Mouse (Mus musculus) heart, adult 11 months (tissue): ENCODE measurements around the gene Mtss1l.

Experiments
- DNase-seq: peaks from one replicate; pipeline ENCODE4 v3.0.0; 2022

Mtss1l gene

DNA sequence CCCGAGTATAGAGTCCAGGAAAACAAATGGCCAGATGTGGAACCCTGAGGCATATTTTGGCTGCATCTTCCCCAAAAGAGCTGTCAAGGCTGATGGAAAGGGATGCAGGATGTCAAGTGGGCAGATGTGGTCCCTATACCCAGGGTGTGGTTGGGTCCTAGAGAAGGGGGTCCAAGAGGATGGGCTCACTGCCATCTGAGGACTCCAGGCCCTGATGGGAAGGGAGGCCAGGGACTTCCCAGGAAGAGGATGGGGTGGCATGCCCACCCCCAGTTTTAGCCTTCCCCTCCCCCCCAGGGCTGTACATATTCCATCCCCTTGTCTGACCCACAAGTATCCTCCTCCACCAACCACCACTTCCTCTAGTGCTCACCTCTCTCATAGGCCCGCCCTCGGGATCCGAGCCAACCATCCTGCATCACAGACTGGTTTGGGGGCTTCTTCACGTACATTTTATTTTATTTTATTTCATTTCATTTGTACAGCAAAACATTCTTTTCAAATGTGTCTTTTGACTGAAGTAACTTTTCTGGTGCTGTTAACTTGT is 19.4 kb downstream of the Mtss1l start:
- DNase-seq: peak; percentile 86

DNA sequence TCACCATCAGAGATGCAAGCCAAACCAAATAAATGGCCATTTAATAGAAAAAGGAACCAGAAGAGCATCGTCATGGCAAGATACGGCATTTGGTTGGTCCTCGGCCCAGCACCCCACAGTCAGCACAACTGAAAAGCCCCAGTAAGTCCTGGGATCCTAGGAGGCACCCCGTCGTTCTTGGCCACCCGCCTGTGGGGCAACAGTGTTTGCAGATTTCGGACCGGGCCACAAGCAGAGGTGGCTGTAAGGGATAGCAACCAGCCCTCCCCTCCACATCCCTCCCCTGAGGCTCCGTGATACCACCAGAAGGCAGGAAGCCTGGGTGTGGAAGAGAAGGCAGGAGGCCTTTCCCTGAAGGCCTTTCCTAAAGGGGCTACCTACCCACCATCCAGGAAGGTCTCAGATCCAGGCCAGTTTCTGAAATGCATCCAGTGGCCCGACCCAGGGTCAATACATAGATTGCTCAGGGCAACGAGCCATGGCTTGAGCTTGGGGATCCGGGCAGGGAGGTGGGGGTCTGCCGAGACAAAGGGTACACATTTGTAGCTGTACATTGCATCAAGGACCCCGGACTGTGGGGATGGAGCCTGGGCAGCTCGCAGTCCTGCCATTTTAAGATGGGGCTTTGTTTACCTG is 20.7 kb downstream of the Mtss1l start:
- DNase-seq: peak; percentile 90

DNA sequence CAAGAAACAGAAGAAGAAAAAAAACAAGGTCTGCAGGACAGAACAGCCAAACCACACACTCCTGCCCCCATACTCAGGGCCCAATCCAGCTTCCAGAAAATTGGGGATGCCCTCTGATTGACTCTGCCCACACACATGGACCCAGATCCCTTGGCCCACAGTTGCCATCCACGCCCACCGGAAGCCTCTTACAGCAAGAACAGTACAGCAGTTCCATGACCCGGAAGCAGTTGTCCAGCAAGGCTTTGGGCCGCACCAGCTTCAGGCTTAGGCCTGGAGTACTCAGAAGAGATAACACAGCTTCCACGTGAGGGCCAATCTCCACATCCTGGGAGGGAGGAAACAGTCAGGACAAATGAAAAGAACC is 21.2 kb downstream of the Mtss1l start:
- DNase-seq: peak; percentile 82

DNA sequence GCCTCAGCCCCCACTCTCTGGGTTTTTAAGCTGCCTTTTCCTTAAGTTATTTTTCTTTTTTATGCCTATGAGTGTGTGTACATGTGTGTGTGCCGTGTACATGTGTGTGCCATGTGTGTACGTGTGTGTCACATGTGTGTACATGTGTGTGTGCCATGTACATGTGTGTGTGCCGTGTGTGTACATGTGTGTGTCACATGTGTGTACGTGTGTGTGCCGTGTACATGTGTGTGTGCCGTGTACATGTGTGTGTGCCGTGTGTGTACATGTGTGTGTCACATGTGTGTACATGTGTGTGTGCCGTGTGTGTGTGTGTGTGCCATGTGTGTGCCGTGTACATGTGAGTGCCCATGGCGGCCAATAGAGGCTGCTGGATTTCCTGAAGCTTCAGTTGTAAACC is 23.9 kb downstream of the Mtss1l start:
- DNase-seq: no peak

DNA sequence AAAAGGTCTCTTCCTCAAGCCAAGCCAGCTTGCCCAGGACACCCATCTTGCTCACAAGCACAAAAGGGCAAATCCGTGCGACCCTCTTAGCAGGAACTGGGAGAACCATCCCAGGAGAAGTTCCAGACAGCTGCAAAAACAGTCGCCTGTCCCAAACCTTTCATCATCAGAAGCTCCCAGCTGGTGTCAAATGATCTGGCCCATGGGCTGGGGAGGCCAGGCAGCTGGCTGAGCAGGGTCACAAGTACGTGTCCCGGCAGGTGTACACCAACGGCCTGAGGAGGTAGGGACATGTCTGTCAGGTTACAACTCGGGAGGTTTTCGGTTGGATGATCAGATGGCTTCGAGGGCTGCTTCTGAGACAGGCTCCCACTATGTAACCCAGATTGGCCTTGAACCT is 25.4 kb downstream of the Mtss1l start:
- peak; percentile 86 for DNase-seq

DNA sequence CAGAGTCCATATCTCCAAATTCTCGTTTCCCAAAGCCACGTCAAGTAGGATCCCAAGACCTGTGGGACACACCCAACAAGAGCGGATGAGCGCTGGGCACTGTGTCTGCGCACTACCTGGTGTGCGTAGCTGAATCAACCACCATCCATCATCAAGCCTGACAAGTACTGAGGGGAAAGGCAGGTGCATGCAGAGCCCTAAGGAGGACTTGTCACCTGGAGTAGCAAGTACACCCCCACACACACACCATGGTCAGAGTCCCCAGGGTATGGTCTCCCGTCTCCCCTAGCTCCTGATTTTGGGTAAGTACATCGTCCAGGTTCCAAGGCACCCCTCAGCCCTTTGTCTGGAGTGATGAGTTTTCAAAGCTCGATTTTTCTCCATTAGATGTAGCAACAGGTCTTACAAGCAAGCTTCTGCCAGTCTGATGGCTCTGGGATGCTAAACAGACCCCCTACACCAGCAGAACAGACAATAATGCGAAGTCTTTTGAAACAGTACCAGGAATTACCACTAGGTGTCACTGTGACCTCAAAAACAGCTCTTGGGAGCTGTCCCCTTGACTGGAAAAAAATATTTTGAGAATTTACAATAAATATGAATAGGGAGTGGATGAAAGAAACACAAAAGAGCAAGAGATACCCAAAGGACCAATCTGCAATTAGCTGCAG is 28.4 kb downstream of the Mtss1l start:
- peak; percentile 90 for DNase-seq

DNA sequence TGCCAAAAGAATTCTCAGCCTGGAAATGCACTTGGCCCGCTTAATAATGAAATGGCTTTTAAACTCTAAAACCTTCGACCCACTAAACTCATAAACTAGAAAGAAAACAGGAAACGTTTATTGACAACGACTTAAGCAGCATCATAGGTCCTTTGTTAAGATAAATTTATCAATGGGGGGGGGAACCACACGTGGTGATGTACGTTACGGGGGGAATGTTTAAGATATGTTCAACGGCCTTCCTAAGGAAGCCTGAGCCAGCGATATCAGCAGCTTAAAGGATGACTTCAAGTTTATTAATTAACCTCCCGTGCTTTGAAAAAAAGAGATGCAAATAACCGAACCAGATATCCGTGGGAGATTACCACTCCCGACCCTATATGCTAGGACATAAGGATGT is 29.0 kb downstream of the Mtss1l start:
- no peak for DNase-seq

DNA sequence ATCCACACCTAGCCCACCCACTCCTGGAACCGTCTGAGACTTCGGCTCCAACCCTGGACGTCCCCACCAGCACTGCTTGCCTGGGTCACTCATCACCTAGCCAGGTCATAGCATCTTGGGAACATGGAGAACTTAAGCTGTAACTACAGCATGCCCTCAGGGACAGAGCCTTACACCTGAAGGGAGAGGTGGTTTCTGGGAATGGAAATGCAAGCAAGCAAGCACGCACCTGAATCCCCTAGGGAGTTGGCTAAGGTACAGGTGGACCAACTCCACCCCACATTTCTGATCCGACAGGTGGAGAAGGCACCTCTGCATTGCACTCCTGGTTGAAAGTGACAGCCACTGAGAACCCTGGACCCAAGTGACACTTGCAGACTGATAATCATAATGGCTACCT is 30.2 kb downstream of the Mtss1l start:
- peak; percentile 86 for DNase-seq

DNA sequence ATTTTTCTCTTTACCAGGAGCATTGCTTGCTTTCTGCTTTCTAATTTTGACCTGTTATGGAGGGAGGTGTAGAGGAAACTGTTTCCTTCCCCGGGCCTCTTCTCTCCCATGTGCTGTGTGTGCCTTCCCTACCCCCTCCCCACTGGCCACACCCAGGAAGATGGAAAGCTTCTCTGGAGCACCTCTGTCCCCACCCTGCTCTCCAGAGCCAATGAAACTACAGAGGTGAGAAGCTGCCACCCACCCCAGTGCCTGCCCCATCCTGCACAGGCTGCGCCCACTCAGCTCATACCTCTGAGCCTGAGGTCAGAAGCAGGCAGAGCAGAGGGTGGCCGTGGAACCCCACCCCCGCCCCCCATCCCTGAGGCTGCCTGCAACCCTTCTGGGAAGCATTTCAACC is 33.4 kb downstream of the Mtss1l start:
- no peak for DNase-seq

DNA sequence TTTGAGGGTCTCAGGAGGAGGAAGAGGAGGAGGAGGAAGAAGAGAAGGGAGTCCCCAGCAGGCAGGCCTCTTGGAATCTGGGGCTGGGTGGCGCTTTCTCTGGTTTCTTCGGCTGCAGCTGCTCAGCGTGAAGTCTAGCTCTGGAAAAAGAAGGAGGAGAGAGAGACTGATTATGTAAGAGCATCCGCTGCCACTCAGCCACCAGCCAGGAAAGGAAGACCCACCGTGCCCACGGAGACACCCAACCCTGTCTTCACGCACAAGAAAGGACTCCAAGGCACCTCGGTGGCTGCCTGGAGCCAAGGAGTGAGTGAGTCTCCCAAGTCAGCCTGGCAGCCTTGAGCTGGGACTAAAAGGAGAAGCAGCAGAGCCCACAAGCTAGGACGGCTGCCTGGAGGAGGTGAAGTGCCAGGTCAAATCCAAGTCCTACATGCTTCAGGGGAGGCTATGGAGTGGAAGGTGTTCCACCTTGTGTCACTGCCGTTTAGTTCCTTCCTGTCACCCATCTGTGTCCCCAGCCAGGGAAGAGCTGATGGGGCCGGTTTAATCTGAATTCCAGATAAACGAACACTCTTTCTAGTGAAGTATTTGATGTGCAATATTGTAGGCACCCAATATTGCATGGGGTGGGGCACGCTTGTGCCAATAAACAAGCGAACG is 34.4 kb downstream of the Mtss1l start:
- no peak for DNase-seq

DNA sequence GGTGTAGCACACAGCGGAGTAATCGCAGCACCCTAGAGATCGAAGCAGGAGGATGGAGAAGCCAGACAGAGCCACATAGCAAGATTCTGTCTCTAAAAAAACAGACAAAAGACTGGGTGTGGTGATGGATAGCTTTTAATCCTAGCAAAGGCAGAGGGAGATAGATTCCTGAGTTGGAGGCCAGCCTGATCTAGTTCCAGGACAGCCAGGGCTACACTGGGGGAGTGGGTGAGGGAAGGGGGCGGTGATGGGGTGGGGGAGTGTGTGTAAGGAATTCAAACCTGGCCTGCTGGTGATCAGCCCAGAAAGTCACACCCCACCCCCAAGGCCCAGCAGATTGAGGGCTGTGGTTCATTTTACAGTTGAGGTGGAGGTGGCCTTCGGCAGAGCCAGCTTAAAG is 34.9 kb downstream of the Mtss1l start:
- DNase-seq: no peak

DNA sequence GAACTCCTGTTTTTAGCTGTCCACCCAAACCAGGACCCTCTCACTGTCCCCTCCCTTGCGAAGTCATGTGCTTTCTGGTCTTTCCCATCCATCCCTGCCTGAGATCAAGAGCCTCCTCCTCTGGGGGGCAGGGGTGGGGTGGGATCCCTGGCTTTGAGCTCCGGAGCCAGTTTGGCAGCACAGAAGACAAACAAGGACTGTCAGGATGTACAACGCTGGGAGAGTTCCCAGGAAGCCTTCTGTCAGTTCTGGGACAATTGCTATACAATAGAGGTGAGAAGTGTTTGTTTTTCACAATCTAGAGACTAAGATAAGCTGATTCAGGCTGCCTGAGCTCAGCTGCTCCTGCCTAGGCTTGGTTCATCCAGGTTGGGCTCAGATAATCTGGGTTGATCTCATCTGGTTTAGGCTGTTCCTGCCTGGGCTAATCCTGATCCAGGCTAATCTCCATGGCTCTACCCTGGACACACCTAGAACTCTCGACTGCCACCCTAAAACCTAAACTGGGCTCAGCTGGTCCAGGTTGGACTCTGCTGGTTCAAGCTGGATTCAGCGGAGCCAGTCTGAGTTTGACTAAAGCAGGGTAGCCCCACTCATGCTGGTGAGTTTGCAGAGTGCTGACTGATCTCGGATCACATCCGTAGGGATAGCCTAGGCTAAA is 39.1 kb downstream of the Mtss1l start:
- DNase-seq: no peak

DNA sequence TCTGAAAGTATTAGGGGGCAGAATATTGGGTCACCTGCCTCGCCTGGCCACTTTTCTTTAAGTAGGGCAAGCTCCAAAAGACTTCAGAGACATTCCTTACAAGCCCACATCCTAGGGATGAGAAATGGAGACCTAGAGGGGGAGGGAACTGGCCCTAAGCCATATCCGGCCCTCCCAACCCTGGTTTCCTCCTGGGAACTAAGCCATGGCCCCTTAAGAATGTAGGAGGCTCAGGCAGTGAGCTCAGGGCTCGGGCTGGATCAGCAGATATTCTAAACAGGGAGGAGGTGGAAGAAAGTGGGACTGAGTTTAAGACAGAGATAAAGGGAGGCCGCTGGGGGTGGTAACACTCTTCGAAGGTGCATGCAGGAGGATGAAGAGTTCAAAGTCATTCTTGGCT is 39.9 kb downstream of the Mtss1l start:
- peak; percentile 98 for DNase-seq

DNA sequence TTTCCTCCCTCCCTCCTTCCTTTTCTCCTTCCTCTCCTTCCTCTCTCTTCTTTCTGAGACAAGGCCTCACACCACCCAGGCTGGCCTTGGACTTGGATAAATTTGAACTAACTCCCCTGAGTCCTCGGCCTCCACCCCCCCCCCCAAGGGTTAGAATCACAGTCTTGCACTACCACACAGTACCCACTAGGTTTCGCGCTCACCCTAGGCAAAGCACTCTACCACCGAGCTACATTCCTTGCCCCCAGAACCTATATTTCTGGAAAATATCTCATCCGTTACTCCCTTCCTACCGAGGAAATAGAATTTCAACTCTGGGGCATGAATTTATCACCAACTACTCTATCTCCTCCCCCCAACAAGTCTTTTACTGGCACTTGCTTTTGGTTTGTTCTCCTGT is 40.7 kb downstream of the Mtss1l start:
- no peak for DNase-seq

DNA sequence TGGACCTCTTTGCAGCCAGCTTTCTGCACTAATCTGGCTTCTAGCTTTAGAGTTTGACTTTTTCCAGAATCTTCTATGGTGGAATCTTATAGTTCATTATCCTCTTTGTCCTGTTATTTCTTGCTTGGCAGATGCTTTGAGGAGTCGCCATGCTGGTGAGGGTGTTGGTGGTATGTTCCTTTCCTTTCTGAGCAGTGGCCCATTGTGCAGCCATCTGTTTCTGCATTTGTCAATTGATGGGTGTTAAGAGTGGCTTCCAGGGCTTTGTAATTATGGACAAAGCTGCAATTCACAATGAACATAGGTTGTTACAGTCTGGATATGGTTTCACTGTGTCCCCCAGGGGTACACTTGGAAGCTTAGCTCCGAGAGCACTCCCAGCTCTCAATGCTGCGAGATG is 43.4 kb downstream of the Mtss1l start:
- no peak for DNase-seq

DNA sequence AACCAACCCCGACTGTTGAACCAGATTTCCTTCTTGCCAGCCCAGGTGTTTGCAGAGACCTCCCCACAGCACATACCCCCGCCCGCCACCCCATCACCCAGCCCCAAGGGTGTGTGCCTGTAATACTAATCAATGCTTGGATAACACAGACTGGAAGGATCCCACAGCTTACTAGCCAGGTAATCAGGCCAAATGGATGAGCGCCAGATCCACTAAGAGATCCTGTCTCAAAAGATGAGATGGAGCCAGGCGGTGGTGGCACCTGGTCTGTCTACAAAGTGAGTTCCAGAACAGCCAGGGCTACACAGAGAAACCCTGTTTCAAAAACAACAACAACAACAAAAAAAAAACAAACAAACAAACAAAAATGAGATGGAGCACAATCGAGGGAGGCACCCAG is 46.0 kb downstream of the Mtss1l start:
- no peak for DNase-seq

DNA sequence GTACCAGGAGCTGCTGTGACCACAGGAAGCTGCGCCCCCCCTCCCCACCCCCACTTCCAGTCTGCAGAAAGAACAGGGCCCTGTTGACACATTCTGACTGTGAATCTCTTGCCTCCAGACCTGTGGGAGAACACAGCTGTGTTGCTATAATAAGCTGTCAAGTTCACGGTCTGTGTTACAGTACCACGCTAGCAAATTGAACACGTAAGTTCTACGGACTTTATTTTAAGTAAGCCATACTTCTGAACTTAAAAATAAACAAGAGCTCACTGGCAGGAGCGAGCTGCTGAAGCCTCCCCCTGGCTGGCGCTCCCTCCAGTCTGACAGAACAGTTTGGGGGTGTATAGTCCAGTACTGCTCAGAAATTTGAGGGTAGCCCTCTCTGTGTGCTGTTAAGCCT is 51.2 kb downstream of the Mtss1l start:
- no peak for DNase-seq

DNA sequence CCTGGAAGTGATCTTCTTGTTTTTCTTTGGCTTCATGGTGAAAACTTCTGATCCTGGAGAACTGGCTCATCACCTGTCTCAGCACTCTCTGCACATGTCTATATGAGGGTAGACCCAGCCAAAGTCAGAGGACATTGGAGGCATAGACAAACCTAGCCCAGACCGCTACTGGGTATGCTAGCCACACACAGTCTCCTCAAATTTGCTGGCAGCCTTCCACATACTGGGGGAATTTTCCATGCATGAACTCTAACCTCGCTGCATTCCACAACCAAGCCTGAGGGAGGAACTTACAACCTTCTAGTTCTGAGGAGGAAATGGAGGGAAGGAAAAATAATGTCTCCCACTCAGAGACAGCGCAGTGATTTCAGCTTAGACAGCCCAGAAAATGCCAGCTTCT is 52.8 kb downstream of the Mtss1l start:
- DNase-seq: no peak

DNA sequence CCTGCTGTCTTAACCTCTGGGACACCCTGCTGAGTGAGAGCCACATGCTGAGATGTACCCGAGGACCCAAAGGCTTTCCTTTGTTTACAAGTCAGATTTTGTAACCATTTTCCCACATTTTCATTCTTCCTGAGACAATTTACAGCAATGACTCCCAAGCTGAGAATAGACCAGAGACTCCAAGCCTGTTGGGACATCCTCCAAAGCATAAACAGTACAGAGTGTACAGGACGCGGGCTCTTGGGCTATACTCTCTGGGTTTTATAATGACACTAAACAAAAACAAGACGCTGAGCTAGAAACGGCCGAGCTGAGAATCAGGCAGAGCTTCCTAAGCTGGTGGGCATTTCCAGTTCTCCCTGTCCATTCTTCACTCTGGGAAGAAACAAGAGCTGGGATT is 53.4 kb downstream of the Mtss1l start:
- DNase-seq: peak; percentile 94

DNA sequence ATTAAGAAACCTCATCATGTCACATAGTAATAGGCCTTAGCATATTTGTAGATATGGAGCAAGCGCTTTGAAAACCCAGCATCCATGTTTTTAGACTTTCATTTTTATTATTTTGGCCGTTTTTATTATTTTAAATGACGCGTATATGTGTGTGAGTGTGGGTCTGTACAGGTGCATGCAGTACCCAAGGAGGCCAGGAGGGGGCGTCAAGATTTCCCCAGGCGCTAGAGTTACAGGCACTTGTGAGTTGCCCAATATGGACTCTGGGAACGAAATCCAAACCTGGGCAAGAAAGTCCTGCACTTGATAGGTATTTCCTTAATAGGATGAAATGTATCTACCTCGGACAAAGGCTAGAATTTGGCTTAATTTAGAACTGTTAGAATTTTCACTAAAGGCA is 54.0 kb downstream of the Mtss1l start:
- DNase-seq: no peak

DNA sequence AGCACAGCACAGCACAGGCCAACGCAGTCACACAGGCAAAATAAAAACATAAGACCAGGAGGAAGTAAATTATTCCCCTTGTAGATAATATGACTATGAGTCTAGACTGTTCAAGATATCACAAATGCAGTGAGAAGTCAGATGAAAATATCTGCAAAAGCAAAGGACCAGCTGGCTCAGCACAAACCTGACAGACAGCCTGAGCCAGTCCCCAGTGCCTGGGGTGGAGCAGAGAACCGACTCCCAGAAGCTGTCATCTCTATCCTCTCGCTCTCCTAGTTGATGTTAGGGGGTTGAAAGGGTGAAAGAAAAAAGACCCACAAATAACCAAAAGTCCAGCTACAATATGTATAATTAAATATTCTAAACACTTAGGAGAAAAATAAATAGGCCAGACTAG is 54.4 kb downstream of the Mtss1l start:
- no peak for DNase-seq

DNA sequence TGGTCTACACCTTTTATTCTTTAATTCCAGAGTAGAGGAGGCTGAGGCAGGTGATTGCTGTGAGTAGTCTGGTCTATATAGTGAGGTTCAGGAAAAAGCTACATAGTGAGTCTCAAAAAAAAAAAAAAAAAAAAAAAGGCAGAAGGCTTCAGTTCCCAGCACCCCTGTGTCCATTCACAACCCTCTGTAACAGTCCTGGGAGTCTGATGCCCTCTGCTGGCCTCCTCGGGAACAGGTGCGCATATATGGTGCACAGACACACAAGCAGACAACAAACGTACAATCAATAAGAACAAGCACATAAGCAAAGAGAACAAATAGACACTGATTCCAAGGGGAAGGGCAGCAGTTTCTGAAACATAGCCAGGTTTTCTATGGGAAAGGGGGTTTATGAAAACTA is 55.1 kb downstream of the Mtss1l start:
- no peak for DNase-seq

DNA sequence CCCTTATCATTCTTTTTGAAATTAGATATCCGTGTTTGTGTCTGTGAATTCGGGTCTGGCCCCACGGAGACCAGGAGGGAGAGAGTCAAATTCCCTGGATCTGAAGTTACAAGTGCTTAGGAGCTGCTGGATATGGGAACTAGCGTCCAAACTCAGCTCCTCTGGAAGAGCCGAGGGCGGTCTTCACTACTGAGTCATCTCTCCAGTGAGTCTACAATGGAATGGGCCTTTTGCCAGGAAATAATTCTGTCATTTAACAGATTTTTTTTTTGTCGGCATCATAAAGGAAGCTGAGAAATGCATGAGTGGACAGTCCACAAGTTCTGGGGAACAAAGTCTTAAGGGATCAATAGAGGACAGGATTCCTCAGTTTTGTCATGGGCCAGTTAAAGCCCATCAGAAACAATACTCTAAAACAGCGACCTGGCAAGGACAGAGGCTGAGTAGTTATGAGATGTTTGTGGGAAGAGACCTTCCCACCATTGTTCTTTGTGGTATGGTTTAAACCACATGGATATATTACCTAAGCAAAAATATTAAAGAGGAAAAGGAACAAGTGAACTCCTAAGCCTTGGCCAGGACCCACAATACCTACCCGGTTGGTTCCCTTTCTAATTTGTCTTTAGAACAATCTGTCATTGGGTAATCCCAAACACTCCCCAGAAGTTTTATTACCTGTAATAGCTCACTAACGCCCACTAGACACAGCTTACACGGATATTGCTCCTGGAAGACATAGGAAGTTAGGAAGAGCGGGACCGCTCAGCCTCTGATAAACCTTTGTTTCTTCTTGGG is 58.8 kb downstream of the Mtss1l start:
- no peak for DNase-seq
